In the genomic region with DNA sequence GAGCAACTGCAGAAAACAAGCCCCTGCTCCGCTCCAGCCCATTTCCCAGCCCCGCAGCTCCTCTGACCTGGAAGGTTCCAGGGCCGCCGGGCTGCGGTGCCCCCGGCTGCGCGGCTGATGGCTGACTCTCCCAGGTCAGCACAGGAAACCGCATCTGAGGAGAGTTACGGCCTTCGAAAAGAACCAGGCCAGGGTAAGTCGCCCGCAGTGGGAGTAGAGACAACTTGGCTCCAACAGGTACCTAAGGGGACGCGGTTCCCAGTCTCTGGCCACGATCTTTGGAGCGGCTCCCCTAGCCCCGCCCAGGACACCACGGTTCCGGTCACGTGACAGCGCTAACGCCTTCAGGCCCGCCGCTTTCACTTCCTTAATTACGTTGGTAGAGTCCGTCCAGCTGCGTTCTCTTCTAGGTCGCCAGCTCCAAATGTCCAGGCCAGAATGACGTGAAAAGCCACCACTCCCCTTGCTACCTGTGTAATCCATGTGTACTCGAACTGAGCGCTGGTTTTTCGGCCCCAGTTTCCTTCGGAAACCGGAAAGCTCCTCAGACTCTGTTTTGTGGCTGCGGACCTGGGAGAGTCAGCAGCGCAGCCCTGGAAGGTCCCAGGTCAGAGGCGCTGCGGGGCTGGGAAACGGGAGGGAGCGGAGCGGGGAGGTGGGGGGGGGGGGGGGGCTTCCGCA, we compare ENCODE assay signal across 8 mouse cellular contexts. TPM values are rescaled to one million over a fixed set of nuclear protein-coding genes. Genes with fewer than 3 reads are reported as not detected.
A peak's percentile ranks its signal among the peaks of the same experiment; 100 is the strongest.
DNase-seq lines count a peak whose midpoint lies in the region; ATAC-seq lines count a peak whose summit lies in the region.
"Not testable (repeated sequence)": the region's sequence is repeated elsewhere in the genome, so short reads cannot be mapped to it uniquely, and the experiment has no call there.

A gene (minus strand): TSS at position 300 of the 681 bp plus-strand sequence.
A gene (plus strand): TSS at position 353 of the 681 bp plus-strand sequence.

- H3K36me3 ChIP-seq in hindbrain, embryonic 13.5 days, result peaks cover 20% of the 10 kb centered on the region

- not testable (repeated sequence) for H3K27me3 ChIP-seq in hindbrain, embryonic 13.5 days

- H3K9ac ChIP-seq in hindbrain, embryonic 13.5 days, result peak within 1 kb of the TSS; percentile 76

- H3K4me3 ChIP-seq in hindbrain, embryonic 13.5 days, result peak within 1 kb of the TSS; percentile 57

- peak; percentile 62 for DNase-seq in NIH3T3 (ENCODE audit: low read depth)
- peak; percentile 50 to 58 for DNase-seq in cerebellum, postnatal 14 days
- peak; percentile 20 to 21 for DNase-seq in frontal cortex, postnatal 25 days (ENCODE audit: low spot score in 2 of 2)
- peak; percentile 28 to 63 for DNase-seq in layer of hippocampus, postnatal 14 days (ENCODE audit: low spot score in 2 of 2)
- DNase-seq in lung, postnatal 10 days, result peak; percentile 56
- peak; percentile 21 for DNase-seq in ovary, postnatal 14 days (ENCODE audit: low spot score)
- DNase-seq in thymus, postnatal 14 days, result peak; percentile 44

- peak within 1 kb of the TSS; percentile 80 for H3K27ac ChIP-seq in hindbrain, embryonic 13.5 days

- H3K4me1 ChIP-seq in hindbrain, embryonic 13.5 days (replicated peaks), result peaks cover 18% of the 10 kb centered on the region

- H3K4me2 ChIP-seq in hindbrain, embryonic 13.5 days, result peak within 1 kb of the TSS; percentile 66

- WGBS in hindbrain, embryonic 13.5 days, result 1% methylated on average over 28 of the region's 43 CpGs

- not testable (repeated sequence) for H3K9me3 ChIP-seq in hindbrain, embryonic 13.5 days

- peak; percentile 96 for ATAC-seq in hindbrain, embryonic 13.5 days (ENCODE audit: low FRiP score)

RNA-seq across cellular contexts. Expression of the first gene that starts in this region (rescaled TPM):
- 12.6 and 14.6 TPM in 2 replicates for polyA plus RNA-seq in hindbrain, embryonic 13.5 days (2015; fragmentation: Nextera tagmentation; extraction: Ambion mirVana)
- total RNA-seq in layer of hippocampus, postnatal 14 days (2021), result 10 to 100 TPM; 10.3 to 11.0 TPM

RNA-seq across cellular contexts. Expression of the second gene that starts in this region (rescaled TPM):
- 10.0 and 10.7 TPM in 2 replicates for polyA plus RNA-seq in hindbrain, embryonic 13.5 days (2015; fragmentation: Nextera tagmentation; extraction: Ambion mirVana)
- total RNA-seq in layer of hippocampus, postnatal 14 days (2021), result 10 to 100 TPM; 10.5 to 11.2 TPM

Comparison
In these comparisons a context has a peak if more than half of its experiments do, and no peak if none do; other contexts are left out.
1. Peak in every context shown above with its lines: DNase-seq, ATAC-seq, H3K4me3 ChIP-seq and H3K27ac ChIP-seq.